Mouse (Mus musculus) testis, adult 2 months (tissue): ENCODE data around the gene Rpl9-ps1.

ENCODE experiments used
- CTCF ChIP-seq: fragments of 200-500 bp; IDR thresholded peaks from 2 replicates; pipeline ENCODE4 v1.5.1; 2012; ENCODE audit warnings: low read depth, mild to moderate bottlenecking, inconsistent platforms, low read length, moderate library complexity; ENCODE audit not compliant: control insufficient read depth, insufficient read depth, insufficient replicate concordance
- POLR2A ChIP-seq: fragments of 200-500 bp; IDR thresholded peaks from 2 replicates; pipeline ENCODE4 v1.6.1; 2012; ENCODE audit warnings: low read depth, mild to moderate bottlenecking, inconsistent platforms, low read length, moderate library complexity; ENCODE audit not compliant: control insufficient read depth

- TF ChIP-seq CTCF (no peak), POLR2A (no peak)
Measured at GRCm38 (mm10) chr11:83605535-83605934, 39.9 kb downstream of the Rpl9-ps1 start.
